Mouse (Mus musculus) cerebellum, postnatal 36 days (tissue): ENCODE measurements around the gene Epas1.
A peak's percentile ranks its signal among the peaks of the same experiment; 100 is the strongest.

Experiments used
- DNase-seq, 2 experiments: peaks; one replicate each; pipeline ENCODE4 v3.0.0; 2021 to 2022; ENCODE audit warnings: mixed read lengths in 2 of 2

Gene Epas1

GRCm38 (mm10) chr17:86795773-86796172, 42.3 kb downstream of the Epas1 start:
- no peak for DNase-seq

DNA sequence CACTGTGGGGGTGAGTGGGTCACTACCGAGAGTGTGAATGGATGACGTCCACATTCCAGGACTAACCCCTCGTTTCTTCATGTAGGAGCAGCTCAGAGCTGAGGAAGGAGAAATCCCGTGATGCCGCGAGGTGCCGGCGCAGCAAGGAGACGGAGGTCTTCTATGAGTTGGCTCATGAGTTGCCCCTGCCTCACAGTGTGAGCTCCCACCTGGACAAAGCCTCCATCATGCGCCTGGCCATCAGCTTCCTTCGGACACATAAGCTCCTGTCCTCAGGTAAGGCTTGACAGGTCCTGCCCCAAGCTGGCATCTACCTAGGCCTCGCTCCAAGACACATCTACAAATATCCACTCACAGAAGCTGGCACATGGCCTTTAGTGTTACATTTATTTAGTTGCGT, 43.5 kb downstream of the Epas1 start:
- DNase-seq, result no peak

DNA sequence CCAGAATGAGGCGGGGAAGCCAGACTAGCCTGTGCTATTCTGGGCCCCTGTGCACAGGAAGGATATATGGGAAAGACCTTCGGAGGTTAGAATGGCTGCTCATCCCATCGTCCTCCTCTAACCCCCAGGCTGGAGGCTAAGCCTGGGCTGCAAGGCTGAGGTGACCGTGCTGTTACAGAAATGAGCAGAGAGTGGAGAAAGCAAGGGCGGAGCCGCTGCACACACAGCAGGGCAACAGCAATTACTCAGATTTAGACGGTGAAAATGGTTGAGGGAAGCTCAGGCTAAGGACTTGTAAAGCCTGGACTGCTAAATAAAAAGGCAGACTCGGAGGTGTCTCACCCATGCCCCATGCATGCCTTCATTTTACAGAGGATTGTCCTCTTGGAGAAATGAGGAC, 45.0 kb downstream of the Epas1 start:
- no peak for DNase-seq

DNA sequence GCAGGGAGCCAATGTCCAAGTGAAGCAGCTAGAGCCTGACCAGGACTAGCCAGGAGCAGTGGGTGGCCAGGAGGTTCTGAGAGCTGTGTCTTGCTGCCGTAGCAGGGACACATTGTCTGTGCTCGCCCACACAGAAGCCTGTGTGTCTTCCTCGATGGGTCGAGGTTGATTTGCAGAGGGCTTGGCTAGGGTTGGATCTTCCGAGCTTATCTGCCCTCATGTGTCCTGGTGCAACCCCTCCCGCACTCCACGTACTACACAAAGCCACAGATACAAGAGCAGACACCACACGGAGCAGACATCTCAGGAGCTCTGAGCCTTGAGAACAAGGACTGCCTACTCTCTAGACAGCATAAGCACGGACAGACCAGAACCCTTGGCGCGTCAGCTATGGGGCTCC, 45.5 kb downstream of the Epas1 start:
- no peak for DNase-seq

- DNase-seq, result no peak
Measured at GRCm38 (mm10) chr17:86800535-86800934, 47.0 kb downstream of the Epas1 start.

GRCm38 (mm10) chr17:86801213-86801815, 47.8 kb downstream of the Epas1 start:
- DNase-seq, result no peak

GRCm38 (mm10) chr17:86801876-86802275, 48.4 kb downstream of the Epas1 start:
- DNase-seq, result no peak

- no peak for DNase-seq
Measured at GRCm38 (mm10) chr17:86802351-86802985, 49.0 kb downstream of the Epas1 start.

- DNase-seq, result no peak
Measured at GRCm38 (mm10) chr17:86803147-86803546, 49.6 kb downstream of the Epas1 start.

DNA sequence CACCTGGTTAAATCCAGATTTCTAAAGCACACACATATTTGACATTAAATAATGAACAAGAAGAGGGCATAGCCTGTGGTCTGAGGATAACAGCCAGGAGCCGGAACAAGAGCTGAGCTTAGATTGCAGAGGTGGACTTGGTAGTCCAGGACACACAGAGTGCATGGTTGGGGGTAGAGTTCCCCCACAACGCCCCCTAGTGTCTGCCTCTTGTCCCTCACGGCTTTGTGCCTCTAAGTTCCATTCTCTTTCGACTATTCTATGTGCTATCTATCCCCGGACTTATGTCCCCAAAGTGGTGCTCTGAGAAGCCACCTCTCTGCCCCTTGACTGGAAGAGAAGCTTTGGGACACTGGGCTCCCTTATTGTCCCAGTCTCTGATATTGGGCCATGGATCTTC, 50.2 kb downstream of the Epas1 start:
- DNase-seq, result no peak

DNA sequence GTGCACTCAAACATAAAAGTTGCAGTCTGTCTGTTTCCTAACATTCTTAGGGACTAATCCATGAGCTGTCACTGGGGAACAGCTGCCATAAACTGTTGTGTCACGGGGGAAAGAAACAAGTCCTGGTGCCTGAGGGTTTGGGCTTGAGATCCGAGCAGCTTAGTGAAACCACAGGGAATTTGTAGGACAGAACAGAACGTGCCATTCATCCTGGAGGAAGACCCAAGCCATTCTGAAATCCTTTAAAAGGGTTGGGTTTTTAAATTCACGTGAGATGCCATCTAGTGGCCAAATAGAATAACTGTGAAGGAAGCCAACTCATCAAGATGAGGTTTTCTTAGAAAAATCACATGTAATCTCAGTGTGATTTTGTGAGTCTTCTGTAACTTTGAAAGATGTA, 58.5 kb downstream of the Epas1 start:
- peak in 1 of 2 experiments; percentile 25 for DNase-seq

- DNase-seq, result no peak
Measured at GRCm38 (mm10) chr17:86814320-86814719, 60.8 kb downstream of the Epas1 start.

GRCm38 (mm10) chr17:86815016-86815865, 61.7 kb downstream of the Epas1 start:
- DNase-seq, result no peak

DNA sequence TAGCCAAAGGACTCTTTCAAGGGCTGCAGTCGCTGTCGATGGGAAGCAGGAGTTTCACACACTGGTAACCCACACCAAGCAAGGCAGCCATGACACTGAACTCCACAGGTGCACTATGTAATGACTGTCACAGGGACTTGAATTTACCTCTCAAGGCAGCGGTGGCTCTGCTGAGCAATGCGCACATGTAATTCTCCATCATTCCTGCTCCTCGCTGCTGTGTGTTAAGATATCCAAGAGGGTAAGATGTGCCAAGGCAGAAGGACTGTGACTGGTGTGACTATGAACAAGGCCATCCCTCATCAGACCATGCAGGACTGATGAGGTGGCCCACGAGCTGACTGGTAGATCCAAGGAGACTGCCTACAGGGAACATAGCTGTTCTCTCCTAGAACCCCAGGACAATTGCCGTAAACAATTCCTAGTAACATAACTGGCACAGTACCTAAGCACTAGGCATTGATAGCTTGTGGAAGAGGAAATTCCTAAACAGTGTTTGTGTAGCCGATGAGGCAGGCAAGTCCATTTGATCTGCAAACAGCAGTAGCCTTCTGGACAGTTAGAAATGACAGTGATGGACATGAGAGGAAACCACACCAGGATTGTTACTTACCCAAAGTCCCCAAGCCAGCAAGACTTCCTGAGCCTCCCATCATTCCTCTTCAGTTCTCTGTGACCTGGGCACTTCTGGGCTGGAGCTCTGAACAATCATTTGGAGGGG, 68.7 kb downstream of the Epas1 start:
- no peak for DNase-seq

- DNase-seq, result no peak
Measured at GRCm38 (mm10) chr17:86824502-86825162, 71.1 kb downstream of the Epas1 start.

DNA sequence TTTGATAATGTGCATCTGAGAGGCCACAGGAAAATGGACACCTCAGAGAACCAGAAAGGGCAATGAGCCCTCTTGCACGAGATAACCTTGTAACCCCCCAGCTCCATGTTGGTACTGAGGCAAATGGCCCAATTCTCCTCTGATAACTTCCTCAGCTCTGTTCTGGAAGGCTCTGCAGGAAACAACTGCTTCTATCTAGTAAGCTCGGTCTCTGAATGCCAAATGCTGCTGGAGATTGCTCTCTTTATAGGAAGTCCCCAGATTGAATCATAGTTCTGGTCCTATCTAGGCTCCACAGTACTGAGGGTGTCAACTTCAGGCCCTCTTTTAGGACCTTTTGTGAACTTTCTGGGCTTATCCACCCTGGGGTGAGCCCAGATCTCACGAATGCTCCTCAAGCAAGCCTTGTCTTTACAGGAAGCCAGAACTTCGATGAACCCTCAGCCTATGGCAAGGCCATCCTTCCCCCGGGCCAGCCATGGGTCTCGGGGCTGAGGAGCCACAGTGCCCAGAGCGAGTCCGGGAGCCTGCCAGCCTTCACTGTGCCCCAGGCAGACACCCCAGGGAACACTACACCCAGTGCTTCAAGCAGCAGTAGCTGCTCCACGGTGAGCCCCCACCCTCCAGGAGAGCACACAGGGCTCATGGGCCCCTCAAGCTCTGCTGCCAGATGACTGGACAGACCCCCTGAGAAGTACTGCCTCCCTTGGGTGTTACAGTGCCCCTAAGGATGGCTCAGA, 71.8 kb downstream of the Epas1 start:
- no peak for DNase-seq

DNA sequence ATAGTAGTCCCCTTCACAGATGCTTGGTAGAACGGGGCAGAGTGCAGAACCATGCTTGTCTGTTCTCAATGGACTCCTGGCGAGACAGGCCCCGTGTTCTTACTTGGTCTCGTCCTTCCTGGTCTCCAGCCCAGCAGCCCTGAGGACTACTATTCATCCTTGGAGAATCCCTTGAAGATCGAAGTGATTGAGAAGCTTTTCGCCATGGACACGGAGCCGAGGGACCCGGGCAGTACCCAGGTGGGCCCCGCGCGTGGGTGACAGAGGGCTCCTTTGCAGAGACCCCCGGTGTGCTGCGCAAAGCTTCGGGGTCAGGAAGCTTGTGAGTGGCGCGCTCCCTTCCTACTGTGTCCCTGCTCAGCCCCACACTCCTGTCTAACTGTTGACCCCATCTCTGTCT, 72.9 kb downstream of the Epas1 start:
- no peak for DNase-seq

GRCm38 (mm10) chr17:86827391-86828165, 74.1 kb downstream of the Epas1 start:
- no peak for DNase-seq

GRCm38 (mm10) chr17:86828500-86828899, 75.0 kb downstream of the Epas1 start:
- no peak for DNase-seq

DNA sequence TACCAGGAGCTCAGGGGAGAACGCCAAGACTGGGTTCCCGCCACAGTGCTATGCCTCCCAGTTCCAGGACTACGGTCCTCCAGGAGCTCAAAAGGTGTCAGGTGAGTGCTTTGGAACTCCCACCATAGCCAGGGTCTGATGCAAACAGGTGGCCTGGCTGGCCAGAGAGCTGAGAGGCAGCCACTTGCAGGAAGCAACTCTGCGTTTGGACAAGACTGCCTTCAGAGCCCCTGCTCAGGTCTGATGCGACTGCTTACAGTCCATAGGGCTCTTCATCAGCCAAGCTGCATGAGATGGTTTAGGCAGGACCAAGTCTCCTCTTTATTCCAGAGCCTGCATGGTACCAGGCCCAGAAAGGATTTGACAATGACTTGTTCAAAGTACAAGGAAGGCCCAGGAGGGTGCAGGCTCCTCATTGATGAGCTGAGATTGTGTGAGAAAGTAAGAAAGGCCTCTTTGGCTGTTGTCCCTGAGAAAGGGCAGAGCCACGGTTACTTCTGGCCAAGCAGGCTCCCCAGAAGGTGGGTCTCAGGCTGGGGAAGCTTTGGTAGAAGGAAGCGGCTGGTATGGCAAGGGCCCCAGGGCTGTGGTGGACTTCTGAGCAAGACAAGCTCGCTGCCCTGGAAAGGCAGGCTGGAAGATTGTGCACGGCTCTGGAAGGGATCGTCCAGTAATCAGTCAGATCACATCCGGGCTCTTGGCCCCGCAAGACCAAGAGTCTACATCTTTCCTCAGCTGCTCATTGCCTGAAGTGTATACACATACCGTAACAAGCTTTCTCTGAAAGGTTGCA, 76.1 kb downstream of the Epas1 start:
- DNase-seq, result no peak
